Mouse (Mus musculus) heart, adult 2 months (tissue): ENCODE measurements around the gene Slc35f6. TPM values are rescaled to one million over a fixed set of nuclear protein-coding genes. Genes with fewer than 3 reads are reported as not detected.
A peak's percentile ranks its signal among the peaks of the same experiment; 100 is the strongest.

Experiments used
- DNase-seq, 2 experiments: peaks; one replicate each; pipeline ENCODE4 v3.0.0; 2021
- H3K27ac ChIP-seq: fragments of 200-600 bp; 2 replicates; pipeline ENCODE4 v1.8.1; 2022
- H3K27me3 ChIP-seq: fragments of 200-500 bp; 2 replicates; pipeline ENCODE4 v1.6.1; 2012; ENCODE audit warnings: mild to moderate bottlenecking, low read length, inconsistent platforms, mixed read lengths; ENCODE audit not compliant: control insufficient read depth, insufficient read depth
- H3K36me3 ChIP-seq: fragments of 200-500 bp; 2 replicates; pipeline ENCODE4 v1.6.1; 2012; ENCODE audit warnings: low read length, inconsistent platforms; ENCODE audit not compliant: control insufficient read depth, insufficient read depth
- H3K4me1 ChIP-seq: fragments of 200-500 bp; 2 replicates; pipeline ENCODE4 v1.6.1; 2011; ENCODE audit warnings: low read length; ENCODE audit not compliant: control insufficient read depth, insufficient read depth
- H3K4me3 ChIP-seq: fragments of 200-600 bp; 2 replicates; pipeline ENCODE4 v1.8.1; 2022
- H3K79me2 ChIP-seq: fragments of 200-500 bp; replicated peaks from 2 replicates; pipeline ENCODE4 v1.6.1; 2012; ENCODE audit warnings: mild to moderate bottlenecking, inconsistent platforms, low read length, moderate library complexity, mixed read lengths; ENCODE audit not compliant: control insufficient read depth, insufficient read depth
- H3K9ac ChIP-seq: fragments of 200-500 bp; 2 replicates; pipeline ENCODE4 v1.6.1; 2012; ENCODE audit warnings: low read depth, mild to moderate bottlenecking, control low read depth, inconsistent platforms, low read length, mixed read lengths
- CTCF ChIP-seq: fragments of 200-600 bp; IDR thresholded peaks from 2 replicates; pipeline ENCODE4 v1.8.1; 2022; ENCODE audit warnings: antibody characterized with exemption, mild to moderate bottlenecking, moderate library complexity
- EP300 ChIP-seq: fragments of 200-500 bp; IDR thresholded peaks from 2 replicates; pipeline ENCODE4 v1.6.1; 2011; ENCODE audit warnings: low read depth, low read length, control low read depth; ENCODE audit not compliant: insufficient read depth
- POLR2A ChIP-seq: fragments of 200-500 bp; IDR thresholded peaks from 2 replicates; pipeline ENCODE4 v1.6.1; 2011; ENCODE audit warnings: mild to moderate bottlenecking, low read depth, low read length, control low read depth; ENCODE audit not compliant: insufficient read depth
- WGBS: fragments of 180-500 bp; shearing (Covaris S2); methylation state at CpG from one replicate; pipeline ENCODE4 v1.1.7; 2018; 5-methylcytosine and 5-hydroxymethylcytosine counted together
- intact Hi-C: fragments of 180-260 bp; cut with DNase I; formaldehyde crosslinking; loops from one replicate; pipeline ENCODE4 v1.15.1; 2025
- polyA plus RNA-seq: library from polyadenylated mRNA; depleted of rRNA; stranded (reverse); fragments of >200 nt; gene quantifications from 2 replicates; pipeline ENCODE4 v1.2.3, GENCODE M21; 2012
- total RNA-seq, 2 experiments: library from RNA; stranded (reverse); gene quantifications; 2 replicates each; pipeline ENCODE4 v1.2.3; 2021

Gene Slc35f6
- total and polyA plus RNA-seq, 3 experiments = 47.2 to 119 (median 49.9) TPM

DNA sequence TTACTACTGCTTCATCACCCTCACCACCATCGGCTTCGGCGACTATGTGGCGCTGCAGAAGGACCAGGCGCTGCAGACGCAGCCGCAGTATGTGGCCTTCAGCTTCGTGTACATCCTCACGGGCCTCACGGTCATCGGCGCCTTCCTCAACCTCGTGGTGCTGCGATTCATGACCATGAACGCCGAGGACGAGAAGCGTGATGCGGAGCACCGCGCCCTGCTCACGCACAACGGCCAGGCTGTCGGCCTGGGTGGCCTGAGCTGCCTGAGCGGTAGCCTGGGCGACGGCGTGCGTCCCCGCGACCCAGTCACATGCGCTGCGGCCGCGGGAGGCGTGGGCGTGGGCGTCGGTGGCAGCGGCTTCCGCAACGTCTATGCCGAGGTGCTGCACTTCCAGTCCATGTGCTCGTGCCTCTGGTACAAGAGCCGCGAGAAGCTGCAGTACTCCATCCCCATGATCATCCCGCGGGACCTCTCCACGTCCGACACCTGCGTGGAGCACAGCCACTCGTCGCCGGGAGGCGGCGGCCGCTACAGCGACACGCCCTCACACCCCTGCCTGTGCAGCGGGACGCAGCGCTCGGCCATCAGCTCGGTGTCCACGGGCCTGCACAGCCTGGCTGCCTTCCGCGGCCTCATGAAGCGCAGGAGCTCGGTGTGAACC is 25.4 kb upstream of the Slc35f6 start:
- peak in 1 of 2 experiments; percentile 33 for DNase-seq
- Histone ChIP-seq H3K36me3 (no peaks in the 10 kb centered on the region), H3K79me2 (no peaks in the 10 kb centered on the region), H3K27me3 (peaks cover 5% of the 10 kb centered on the region; the same call in 1 of the 2 replicates), H3K4me1 (peaks cover 3% of the 10 kb centered on the region; the same call in 1 of the 2 replicates), H3K9ac (no peak overlapping the region), H3K27ac (no peak overlapping the region), H3K4me3 (peak overlapping the region; percentile 0; the same call in 1 of the 2 replicates)
- intact Hi-C loops = no loop called here
- 24% methylated on average over 69 of the region's 69 CpGs for WGBS
- no peak; the same call in 1 of the 2 replicates for TF ChIP-seq CTCF

- H3K27me3 ChIP-seq = peaks cover 5% of the 10 kb centered on the region; the same call in 1 of the 2 replicates
- WGBS = 31% methylated on average over 10 of the region's 10 CpGs
- TF ChIP-seq EP300 (no peak), POLR2A (no peak), CTCF (no peak)
- no peaks in the 10 kb centered on the region for H3K36me3 ChIP-seq
- H3K79me2 ChIP-seq = no peaks in the 10 kb centered on the region
- intact Hi-C loops = no loop called here
- H3K4me3 ChIP-seq = no peak overlapping the region; the same call in 1 of the 2 replicates
- peaks cover 6% of the 10 kb centered on the region; the same call in 1 of the 2 replicates for H3K4me1 ChIP-seq
- no peak overlapping the region for H3K27ac ChIP-seq
- H3K9ac ChIP-seq = no peak overlapping the region
- no peak for DNase-seq
Observed at GRCm38 (mm10) chr5:30622841-30623185, 24.9 kb upstream of the Slc35f6 start.

- no peak overlapping the region for H3K4me3 ChIP-seq
- H3K9ac ChIP-seq = no peak overlapping the region
- WGBS = 67% methylated on average over 2 of the region's 2 CpGs
- DNase-seq = no peak
- no peak overlapping the region for H3K27ac ChIP-seq
- no peak for TF ChIP-seq POLR2A
- no peak for TF ChIP-seq CTCF
- TF ChIP-seq EP300 = no peak
- intact Hi-C loops = no loop called here
- peaks cover 3% of the 10 kb centered on the region; the same call in 1 of the 2 replicates for H3K4me1 ChIP-seq
- H3K36me3 ChIP-seq = no peaks in the 10 kb centered on the region
- H3K79me2 ChIP-seq = no peaks in the 10 kb centered on the region
- H3K27me3 ChIP-seq = peaks cover 5% of the 10 kb centered on the region; the same call in 1 of the 2 replicates
Observed at GRCm38 (mm10) chr5:30623380-30623779, 24.4 kb upstream of the Slc35f6 start.

DNA sequence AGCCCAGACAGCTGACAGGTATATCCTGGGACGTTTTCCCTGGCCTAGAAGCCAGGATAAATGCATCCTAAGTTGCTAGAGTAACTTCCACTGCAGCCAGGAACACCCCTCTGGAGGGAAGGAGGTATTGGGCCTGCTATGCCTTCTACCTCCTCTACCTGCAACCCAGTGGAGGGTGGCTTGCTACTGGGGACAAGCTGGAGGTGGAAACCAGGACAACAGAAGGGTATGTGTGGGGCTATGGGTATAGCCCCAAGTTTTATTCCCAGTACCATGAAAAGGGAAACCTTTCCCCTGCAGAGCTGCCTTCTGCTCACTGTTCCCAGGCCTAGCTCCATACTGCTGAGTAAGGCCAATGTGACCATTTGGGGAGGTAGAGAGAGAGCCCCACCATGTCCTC is 23.4 kb upstream of the Slc35f6 start:
- no peak overlapping the region for H3K9ac ChIP-seq
- peaks cover 5% of the 10 kb centered on the region; the same call in 1 of the 2 replicates for H3K27me3 ChIP-seq
- TF ChIP-seq CTCF = no peak
- no peak for TF ChIP-seq POLR2A
- no peak for TF ChIP-seq EP300
- H3K79me2 ChIP-seq = no peaks in the 10 kb centered on the region
- H3K4me1 ChIP-seq = peaks cover 5% of the 10 kb centered on the region; the same call in 1 of the 2 replicates
- H3K27ac ChIP-seq = no peak overlapping the region; the same call in 1 of the 2 replicates
- H3K4me3 ChIP-seq = no peak overlapping the region
- intact Hi-C loops = no loop called here
- DNase-seq = no peak
- no peaks in the 10 kb centered on the region for H3K36me3 ChIP-seq
- 39% methylated on average over 1 of the region's 1 CpGs for WGBS

DNA sequence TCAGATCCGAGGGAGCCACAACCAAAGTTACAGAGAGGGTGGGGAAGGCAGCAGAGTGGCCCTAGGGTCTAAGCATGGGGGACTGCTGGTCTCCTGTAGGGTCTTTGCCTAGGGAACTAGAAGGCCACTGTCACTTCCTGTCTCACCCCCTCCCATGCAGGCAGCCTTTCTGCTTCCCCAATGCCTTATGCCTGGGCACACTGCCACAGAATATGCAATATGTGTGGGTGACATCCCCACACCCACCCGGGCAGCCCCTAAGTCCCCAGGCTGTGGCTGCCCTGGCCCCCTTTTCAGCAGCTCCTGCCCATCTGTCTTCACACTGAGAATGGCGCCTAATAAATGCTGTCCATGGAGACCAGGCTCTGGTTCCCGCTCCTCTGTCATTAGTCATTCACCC is 22.8 kb upstream of the Slc35f6 start:
- WGBS = 58% methylated on average over 4 of the region's 4 CpGs
- peaks cover 5% of the 10 kb centered on the region; the same call in 1 of the 2 replicates for H3K4me1 ChIP-seq
- no peak for TF ChIP-seq EP300
- TF ChIP-seq CTCF = no peak
- TF ChIP-seq POLR2A = no peak
- no peak for DNase-seq
- no peaks in the 10 kb centered on the region for H3K36me3 ChIP-seq
- no peaks in the 10 kb centered on the region for H3K79me2 ChIP-seq
- no peak overlapping the region for H3K4me3 ChIP-seq
- H3K27me3 ChIP-seq = peaks cover 5% of the 10 kb centered on the region; the same call in 1 of the 2 replicates
- no peak overlapping the region; the same call in 1 of the 2 replicates for H3K27ac ChIP-seq
- intact Hi-C loops = no loop called here
- no peak overlapping the region for H3K9ac ChIP-seq

DNA sequence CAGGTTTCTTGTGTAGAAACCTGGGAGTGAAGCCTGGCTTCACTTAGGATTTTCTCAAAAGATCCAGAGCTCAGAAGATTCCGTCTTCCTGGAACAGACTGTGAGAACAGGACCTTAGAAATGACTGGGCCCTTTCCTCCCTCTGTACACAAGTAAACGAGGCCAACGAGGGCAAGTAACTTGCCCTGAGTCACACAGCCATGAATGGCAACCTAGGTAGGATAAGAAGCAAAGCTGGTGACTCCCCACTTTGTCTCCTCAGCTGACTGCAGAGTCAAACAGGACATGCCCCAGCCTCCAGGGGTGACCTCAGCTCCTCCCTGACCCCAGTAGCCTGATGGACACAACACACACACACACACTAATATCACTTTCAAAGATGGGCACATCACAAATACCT is 22.4 kb upstream of the Slc35f6 start:
- no peaks in the 10 kb centered on the region for H3K36me3 ChIP-seq
- WGBS = 72% methylated on average over 3 of the region's 3 CpGs
- peaks cover 5% of the 10 kb centered on the region; the same call in 1 of the 2 replicates for H3K27me3 ChIP-seq
- TF ChIP-seq EP300 = no peak
- no peak for TF ChIP-seq CTCF
- TF ChIP-seq POLR2A = no peak
- H3K4me3 ChIP-seq = no peak overlapping the region
- H3K79me2 ChIP-seq = no peaks in the 10 kb centered on the region
- DNase-seq = no peak
- peaks cover 5% of the 10 kb centered on the region; the same call in 1 of the 2 replicates for H3K4me1 ChIP-seq
- intact Hi-C loops = no loop called here
- no peak overlapping the region for H3K27ac ChIP-seq
- no peak overlapping the region for H3K9ac ChIP-seq
